Mouse (Mus musculus): Measurements from ENCODE around the gene 1700028P14Rik.
"Not testable (repeated sequence)": the region's sequence is repeated elsewhere in the genome, so short reads cannot be mapped to it uniquely, and the experiment has no call there.

The 1700028P14Rik gene

DNA sequence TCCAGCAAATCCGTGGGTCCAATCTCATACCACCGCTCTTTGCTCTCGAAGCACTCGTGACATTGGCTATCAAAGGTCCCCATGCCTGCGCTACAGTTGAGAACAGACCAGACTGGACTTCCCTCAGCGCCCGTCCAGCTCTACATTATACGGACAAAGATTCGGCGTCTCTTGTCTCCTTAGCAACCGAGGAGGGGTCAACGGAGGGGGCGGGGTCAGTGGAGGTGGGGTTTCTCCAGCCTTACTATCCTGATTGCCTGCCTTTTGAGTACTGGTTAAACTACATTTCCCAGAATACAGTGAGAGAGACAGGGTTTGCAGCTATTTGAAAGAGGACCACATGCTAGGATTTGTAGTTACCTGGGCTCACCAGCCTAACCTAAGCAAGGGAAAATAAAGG, at the start of gene 1700028P14Rik:
1700028P14Rik (minus strand) TSS at position 169 of the 400 bp plus-strand sequence.
- DNase-seq: peak; percentile 88

DNA sequence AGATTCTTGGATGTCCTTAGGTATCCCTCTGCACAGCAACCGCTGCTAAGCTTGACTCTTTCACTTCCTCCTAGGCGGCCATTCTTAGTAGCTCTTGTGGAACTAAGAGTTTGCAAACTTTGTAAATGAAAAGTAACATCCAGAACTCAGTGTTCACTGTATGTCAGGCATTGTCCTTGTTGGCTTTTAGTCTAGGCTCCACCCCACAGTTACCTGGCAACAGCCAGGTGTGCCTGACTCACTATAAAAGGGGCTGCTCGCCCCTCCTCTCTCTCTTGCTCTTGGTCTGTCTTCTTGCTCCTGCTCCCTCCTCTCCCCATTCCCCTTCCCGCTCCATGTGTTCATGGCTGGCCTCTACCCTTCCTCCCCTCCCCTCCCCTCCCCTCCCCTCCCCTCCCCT, 46.5 kb upstream of the 1700028P14Rik start:
- no peak for DNase-seq

DNA sequence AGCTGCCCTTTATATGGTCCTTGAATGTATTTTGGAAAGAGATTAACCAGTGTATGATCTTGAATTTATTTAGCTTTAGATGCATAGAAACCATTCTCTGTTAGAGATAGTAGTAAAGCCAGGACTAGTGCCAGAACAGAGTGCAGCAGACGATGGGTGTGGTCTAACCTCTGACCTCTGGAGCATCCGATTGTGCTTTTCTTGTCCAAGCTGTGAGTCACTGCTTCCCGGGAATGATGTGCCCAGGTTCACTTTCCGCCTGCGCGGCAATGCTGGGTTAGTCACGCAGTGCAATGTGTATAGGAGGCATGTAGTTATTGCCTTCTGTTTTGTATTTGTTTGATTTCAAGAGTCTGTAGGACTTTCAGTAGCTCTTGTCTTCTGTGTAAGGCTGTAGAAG, 45.8 kb upstream of the 1700028P14Rik start:
- peak; percentile 33 for DNase-seq

DNA sequence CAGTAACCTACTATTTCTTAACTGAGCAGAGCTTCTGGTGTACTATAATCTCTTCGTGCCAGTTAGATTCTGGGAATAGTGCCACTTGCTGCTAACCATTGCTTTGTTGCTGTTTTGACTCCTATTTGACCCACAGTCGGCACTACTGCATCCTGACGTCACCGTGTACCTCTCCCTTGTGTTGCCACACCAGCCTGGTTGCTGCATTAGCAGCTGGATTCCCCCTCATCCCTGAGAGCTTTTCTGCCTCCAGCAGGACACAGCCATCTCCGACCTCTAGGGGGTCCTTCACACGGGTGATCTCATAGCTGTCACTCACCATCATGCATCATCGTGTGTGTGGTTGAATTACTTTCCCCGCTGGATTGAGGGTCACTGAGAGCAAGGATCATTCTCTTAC, 45.2 kb upstream of the 1700028P14Rik start:
- DNase-seq: no peak

DNA sequence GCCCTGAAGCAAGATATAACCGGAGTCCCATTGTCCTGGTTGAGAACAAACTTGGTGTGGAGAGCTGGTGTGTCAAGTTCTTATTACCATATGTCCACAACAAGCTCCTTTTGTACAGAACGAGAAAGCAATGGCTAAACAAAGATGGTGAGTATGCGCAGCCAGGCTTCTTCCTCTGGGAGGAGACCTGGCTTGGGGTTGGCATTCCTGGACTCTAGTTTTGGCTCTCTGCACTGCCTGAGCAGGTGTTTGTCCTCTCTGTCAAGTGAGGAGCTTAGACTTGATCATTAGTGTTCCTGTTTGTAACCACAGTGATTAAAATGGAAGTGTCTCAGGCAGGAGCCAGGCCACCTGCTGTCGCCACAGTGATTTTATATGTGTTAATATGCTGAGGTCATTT, 41.7 kb upstream of the 1700028P14Rik start:
- no peak for DNase-seq

DNA sequence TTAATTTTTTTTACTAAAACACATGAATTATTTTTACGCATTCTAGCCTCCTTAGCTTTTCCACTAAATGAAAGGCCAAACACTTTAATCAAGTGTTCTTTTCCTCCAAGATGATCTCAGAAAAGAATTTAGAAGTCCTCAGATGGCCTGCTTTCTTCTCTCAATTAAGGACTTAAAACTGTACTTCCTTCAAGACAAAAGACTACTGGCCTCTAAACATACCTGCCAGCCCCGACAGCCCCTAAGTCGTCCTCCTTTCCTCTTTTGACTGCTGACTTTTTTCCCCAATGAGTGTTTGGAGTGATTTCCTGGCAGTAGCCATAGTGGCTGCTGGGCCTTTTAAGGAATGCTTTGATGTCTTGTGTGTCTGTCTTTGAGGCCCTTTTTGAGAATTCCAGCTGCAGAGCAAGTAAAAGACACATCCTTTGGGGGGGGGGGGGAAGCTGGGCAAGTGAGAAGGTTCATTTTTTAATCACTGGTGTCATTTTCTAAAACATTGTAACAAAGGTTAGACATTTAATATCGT, 35.9 kb upstream of the 1700028P14Rik start:
- DNase-seq: peak; percentile 6

DNA sequence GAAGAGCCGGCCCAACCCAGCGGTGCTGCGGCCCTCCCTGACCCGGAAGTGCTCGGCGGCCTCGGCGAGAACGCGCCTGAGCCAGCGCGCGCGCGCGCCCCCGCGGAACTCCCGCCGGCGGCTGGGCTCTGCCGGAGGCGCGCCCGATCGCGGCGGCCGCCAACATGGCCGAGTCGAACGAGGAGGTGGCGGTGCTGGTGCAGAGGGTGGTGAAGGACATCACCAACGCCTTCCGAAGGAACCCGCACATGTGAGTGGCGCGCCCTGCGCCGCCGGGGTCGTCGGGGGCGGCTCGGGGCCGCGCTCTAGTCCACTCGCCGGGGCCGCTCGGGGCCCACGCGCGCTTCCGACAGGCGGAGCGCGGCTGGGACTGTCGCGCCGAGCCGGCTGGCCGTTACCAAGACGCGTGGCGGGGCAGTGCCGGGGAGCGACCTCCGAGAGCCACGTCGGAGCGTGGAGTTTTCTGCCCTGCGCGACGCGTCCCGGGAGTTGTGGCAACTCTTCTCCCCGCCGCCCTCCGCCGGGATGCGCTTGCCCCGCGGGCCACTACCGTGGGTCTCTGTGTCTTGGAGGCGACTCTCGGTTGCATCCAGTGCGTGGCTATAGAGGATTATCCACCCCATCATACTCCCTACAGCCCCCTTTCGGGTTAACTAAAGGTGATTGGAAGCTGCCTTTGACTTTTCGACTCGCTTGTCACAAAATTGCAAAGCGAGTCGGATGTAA, 34.8 kb upstream of the 1700028P14Rik start, which contains the start of gene Ptar1:
Ptar1 (plus strand) TSS at position 134 of the 726 bp plus-strand sequence.
- peak; percentile 95 for DNase-seq

DNA sequence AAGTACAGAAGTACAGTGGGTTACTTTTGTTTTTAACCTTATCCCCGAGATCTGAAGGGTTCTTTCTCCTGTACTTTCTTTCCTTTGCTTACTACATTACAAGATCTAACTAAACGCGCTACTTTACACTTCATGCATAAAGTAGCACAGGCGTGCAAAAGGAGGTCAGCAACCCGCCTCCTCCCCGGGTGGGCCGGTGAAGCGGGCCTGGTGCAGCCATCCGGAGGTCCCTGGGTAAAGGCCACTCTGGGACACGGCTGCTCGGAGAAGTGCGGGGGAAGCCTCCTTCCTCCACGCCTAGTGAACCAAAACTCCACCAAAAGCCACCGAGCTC, 34.3 kb upstream of the 1700028P14Rik start:
- DNase-seq: no peak

DNA sequence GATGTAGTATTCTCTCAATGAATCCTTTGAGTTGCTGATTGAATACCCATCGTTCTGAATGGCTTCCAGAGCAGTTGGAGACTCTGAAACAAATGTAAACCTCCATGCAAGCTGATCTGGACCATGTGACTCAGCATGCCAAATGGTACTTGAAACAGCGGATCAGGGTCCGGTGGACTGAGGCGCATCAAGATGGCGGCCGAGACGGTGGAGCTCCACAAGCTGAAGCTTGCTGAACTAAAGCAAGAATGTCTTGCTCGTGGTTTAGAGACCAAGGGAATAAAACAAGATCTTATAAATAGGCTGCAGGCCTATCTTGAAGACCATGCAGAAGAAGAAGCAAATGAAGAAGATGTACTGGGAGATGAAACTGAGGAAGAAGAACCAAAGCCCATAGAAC, 23.0 kb upstream of the 1700028P14Rik start:
- not testable (repeated sequence) for DNase-seq

DNA sequence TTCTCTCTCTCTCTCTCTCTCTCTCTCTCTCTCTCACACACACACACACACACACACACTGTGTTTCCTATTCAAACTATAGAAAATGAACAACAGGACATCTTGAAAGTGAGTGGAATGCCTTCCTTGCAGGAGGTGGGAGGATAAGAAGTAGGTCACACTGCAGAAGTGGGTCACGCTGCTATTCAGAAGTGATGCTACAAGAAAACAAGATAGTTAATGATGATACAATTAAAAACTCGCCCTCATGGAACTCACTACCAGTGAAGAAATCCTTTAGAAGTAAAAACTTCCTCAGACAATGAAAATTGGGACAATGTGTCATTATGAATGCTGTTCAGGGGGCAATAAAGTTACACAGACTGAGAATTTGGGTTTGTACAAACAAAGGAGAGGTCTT, 20.4 kb upstream of the 1700028P14Rik start:
- no peak for DNase-seq

DNA sequence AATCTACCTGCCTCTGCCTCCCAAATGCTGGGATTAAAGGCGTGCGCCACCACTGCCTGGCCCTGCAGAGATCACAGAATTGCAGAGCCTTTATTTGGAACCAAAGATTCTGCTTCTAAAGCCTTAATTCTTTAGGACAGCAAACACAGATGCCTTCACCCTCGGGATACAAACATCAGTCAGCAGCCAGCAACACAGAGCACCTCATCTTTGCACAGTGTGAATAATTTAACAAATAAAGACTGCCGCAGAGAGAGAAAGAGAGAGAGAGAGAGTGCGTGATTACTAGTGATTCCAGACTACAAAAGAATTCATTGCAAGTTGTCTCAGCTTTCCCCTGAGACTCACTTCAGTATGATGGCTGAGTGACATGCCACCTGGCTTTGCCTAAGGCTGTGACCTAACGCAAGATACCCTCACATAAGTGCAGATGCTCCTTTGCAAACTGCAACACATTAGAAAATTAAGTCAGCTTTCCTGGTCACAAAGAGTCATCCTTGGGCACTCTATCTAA, 15.6 kb upstream of the 1700028P14Rik start:
- no peak for DNase-seq

DNA sequence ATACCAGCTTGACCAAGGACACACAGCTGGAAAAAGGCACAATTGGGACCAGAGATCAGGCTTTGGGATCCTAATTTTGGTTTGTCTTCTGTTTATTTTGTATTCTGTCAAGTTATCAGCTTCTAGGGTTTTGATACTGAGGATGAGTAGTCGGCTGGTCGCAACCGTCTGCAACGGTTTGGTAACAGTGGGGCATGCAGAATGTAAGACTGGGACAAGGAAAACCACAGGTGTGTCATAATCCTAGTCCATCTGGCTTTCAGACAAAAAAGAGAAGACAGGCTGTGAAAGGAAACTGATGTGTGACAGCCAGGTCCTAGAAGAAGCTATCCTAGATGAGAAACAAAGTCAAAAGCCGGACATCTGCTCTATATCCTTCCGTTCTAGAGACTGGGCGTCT, 11.5 kb upstream of the 1700028P14Rik start:
- DNase-seq: no peak

DNA sequence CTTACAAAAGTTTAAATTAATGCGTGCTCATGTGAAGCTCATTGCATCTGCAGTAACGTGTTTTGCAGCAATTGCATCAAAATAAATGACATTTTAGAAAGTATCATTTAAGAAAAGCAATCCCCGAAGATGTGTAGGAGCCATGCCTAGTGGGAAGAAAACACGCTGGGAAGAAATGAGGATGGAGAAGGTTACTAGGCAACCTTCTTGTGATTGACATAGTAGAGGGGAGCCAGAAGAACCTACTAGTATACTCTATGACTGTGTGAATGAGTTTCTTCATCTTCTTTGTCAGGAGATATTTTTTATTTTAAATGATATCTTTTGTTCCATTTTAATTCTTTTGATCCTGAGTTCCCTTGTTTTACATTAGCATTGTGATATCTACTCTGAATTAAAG, 5.7 kb upstream of the 1700028P14Rik start:
- DNase-seq: no peak

DNA sequence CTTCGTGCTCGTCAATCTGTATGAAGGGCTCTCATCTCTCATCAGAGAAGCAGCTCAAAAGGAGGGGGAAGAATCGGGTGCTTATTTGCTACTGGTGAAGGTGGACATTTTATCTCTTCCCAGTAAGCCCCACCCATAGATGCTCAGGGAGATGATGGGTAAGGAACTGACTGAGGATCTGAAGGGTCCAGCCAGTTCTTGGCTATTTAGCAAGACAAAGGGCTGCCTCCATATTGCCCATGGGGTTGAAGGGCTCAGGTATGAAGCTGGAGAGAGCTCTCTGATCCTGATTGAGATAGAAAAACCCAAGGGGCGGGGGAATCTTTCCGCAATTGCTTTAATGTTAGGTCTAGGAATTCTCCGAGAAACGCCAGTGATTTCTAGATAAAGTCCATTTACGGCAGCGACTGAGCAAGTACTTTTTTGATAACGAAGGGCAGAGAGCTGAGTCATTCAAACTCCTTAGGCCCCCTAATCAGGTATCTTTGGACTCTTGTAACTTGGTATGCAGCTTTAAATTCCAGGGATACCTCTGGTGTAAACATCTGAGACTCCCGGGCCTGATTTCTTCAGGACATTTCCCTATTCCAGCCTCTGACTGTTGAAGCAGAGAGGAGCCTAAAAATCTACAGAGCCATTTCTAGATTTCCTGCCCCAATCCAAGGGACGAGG, 4.8 kb upstream of the 1700028P14Rik start:
- DNase-seq: no peak

DNA sequence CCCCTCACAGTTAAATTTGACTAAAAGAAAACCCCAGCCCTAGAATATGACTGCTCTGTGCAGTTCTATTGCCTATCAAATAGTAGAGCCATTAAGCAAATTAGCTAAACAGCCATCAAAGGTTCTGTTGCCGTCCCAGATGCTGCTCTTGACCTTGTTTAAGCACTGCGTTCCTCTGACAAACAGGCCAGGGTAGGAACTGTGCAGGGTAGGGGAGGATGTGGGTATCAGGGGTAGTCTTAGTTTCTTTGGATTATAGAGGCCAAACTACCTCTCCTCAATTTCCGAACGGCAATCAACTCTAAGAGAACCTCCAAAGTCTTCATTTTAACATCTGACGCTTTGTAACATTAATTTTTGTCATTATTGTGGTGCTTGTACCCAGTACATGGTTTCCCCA, 542 bp upstream of the 1700028P14Rik start:
- DNase-seq: no peak

DNA sequence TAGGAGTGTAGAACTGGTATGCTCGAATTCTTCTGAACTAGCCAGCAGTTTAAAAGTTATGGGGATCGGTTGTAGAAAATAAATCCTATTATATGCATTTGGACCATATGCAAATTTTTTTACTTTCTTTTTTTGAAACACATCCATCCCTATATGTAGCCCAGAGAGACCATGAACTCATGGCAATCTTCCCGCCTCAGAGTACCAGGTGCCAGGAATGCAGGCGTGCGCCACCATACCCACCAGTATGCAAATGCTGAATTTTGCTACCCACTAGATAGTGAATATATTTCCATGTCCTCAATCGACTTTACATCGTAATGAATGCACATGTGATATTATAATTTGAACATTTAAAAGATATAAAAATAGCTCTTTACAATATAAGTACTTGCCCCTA, 5.3 kb downstream of the 1700028P14Rik start:
- DNase-seq: no peak

DNA sequence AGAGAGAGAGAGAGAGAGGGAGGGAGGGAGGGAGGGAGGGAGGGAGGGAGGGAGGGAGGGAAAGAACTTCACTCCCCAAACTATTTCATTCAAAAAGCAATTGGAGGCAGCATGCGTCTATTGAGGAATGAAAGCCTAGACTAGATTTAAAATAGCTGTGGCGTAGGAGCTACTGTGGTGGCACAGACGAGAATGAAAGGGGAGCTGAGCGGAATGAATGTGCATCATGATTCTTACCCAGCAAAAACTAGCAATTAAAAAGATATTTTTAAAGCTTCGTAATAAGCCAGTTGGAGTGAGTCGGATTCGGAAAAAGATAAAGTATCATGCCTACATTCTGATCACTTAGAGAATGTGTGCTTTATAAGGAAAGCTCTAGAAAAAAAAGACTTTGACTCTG, 7.3 kb downstream of the 1700028P14Rik start:
- DNase-seq: no peak

DNA sequence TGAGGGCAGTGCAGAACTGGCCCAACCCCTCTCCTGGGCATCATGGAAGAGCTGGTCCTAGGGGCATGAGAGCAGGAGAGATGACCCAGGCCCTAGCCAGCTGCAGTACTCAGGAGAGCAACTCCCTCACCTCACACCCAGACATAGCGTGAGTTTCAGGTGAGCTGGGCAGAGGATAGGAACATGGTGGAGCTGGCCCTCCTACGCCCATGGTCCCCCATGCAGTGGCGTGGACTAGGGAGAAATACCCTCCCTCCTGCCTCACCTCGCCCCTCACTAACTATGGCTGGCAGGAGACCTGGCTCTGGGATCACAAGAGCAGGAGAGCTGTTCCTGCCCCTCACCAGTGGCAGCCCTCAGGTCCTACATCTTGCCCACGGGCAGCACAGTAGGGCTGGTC, 8.8 kb downstream of the 1700028P14Rik start:
- no peak for DNase-seq

DNA sequence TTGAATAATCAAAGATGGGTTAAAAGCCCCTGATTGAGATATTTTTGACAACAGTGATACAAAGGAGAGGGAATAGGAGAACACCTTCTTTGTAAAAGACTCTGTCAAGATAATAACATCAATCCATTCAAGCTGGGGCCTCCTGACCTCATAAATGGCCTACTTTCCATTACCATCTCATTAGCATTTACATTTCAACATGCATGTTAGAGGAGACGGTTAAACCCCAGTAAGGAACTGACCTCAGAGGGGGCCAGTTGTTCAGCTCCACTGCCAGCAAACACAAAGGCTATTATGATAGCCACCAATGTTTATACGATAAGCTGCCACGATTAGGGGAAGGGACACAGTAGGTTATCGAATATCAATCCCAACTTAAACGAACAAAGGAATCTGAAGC, 15.8 kb downstream of the 1700028P14Rik start:
- no peak for DNase-seq

DNA sequence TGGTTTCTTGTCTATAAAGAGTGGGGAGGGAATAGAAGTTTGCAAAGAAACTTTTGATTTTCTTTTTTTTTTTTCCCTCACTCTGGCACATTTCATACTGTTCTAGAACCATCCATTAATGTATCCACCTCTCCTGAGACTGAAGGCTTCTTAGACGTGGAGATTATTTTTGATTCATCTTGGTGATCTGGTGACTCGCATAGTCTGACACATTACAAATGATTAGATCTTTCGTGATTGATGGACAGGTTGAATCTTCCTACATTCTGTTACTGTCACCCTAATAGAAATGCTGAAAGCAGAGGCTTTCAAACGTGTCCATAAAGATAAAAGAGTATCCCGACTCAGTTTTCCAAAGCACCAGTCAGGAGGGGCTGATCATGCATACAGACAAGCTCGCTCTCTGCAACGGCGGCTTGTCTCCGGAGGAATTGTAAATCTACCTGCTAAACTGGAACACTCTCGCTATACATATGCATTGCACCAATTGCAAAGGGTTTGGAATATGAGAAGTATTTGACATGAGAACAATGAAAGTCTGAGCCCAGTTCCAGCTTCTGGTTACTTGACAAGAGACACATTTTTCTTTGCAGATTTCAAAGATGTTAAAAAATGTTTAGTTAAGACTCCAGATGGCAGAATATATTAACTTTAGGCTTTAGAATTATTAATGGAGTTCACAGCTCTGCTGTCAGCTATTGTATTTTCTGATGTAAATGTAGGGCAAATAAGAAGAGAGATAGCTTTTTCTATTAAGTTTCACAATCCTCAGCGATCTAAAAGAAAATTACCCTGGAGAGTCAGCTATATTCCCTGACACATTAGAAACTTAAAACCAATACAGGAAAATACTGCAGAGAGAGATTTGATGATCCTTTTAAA, 20.8 kb downstream of the 1700028P14Rik start:
- no peak for DNase-seq

DNA sequence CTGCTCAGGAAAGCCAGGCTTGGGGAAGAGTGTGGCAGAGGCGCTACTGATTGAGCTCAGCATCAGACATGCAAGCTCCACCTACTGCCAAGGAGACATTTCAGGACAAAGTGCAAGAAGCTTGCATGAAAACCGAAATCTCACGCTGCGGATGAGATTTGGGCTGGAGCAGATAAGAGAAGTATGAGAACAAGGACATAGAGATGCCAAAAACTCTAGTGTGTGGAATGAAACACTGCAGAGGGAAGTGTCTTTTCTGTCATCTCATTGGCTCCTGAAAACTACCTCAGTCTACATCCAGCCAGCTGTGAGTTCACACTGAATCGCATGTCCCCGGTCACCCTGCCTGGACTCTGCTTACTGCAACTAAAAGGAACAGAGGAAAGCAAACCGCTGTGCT, 38.3 kb downstream of the 1700028P14Rik start:
- peak; percentile 21 for DNase-seq

DNA sequence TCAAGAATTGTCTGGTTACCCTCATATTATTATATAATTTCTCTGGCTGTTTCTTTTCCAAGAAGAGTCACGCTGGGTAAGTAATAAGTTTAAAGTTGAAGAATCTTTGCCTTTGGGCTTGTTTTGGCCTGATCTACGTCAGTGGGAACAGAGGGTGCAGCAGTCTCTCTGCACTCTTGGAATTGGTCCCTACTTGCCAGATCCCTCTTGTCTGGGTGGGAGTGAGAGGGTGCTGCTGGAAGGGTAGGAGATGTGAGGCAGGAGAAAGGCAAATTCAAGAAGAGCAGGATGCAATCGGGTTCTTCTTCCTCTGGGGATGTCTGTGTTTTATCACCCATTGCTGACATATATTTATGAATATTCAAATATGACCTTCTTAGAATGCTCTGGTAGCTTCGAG, 42.9 kb downstream of the 1700028P14Rik start:
- DNase-seq: no peak

DNA sequence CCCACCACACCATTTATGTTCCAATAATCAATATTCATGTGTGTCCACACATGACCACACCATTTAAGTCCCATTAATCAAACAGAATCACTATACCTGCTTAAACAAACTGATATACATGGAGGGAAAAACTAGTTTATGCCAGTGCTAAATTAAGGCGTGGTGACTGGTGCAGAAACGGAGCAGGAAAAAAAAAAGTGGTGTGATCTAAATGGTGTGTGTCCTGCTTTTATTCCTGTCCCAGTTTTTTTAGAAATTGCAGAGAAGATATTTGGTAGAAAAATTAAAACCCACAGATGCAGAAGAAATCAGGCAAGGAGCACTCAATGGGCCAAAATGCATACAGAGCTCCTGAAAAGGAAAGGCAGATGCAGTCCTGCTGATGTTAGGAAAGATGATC, 44.7 kb downstream of the 1700028P14Rik start:
- no peak for DNase-seq
